Mouse (Mus musculus) heart, postnatal 0 days (tissue): Measurements from ENCODE around the gene Fam102a. TPM values are rescaled to one million over a fixed set of nuclear protein-coding genes. Genes with fewer than 3 reads are reported as not detected.

ENCODE experiments used
- ATAC-seq: fragments of 200-750 bp; cut with Nextera tagmentation; 2 replicates; pipeline ENCODE4 v1.8.0; 2017; ENCODE audit warnings: low read depth, moderate number of reproducible peaks, moderate library complexity; ENCODE audit not compliant: insufficient read depth
- DNase-seq: peaks from one replicate; pipeline ENCODE4 v3.0.0-alpha.2; 2016; ENCODE audit warnings: low spot score
- H3K27ac ChIP-seq: fragments of 300-500 bp; sonication (generic); 2 replicates; pipeline ENCODE4 v1.5.1; 2014; ENCODE audit warnings: low read depth, mild to moderate bottlenecking
- H3K27me3 ChIP-seq: fragments of 300-500 bp; sonication (generic); 2 replicates; pipeline ENCODE4 v1.6.1; 2014; ENCODE audit warnings: low read length, mixed read lengths; ENCODE audit not compliant: control insufficient read depth, insufficient read depth
- H3K36me3 ChIP-seq: fragments of 300-500 bp; sonication (generic); replicated peaks from 2 replicates; pipeline ENCODE4 v1.6.1; 2014; ENCODE audit warnings: low read length, mixed read lengths; ENCODE audit not compliant: control insufficient read depth, insufficient read depth
- H3K4me1 ChIP-seq: fragments of 300-500 bp; sonication (generic); 2 replicates; pipeline ENCODE4 v1.6.1; 2014; ENCODE audit warnings: antibody characterized with exemption; ENCODE audit not compliant: control insufficient read depth, insufficient read depth
- H3K4me2 ChIP-seq: fragments of 300-500 bp; sonication (generic); 2 replicates; pipeline ENCODE4 v1.6.1; 2014; ENCODE audit warnings: low read depth, mild to moderate bottlenecking, low read length, moderate library complexity
- H3K4me3 ChIP-seq: fragments of 300-500 bp; sonication (generic); 2 replicates; pipeline ENCODE4 v1.5.1; 2014; ENCODE audit warnings: low read depth, low read length
- H3K9ac ChIP-seq: fragments of 300-500 bp; sonication (generic); replicated peaks from 2 replicates; pipeline ENCODE4 v1.6.1; 2014; ENCODE audit warnings: low read depth, low read length, mixed read lengths
- H3K9me3 ChIP-seq: fragments of 300-500 bp; sonication (generic); replicated peaks from 2 replicates; pipeline ENCODE4 v1.6.1; 2016; ENCODE audit warnings: low read length; ENCODE audit not compliant: control insufficient read depth
- CTCF ChIP-seq: IDR thresholded peaks from 2 replicates; pipeline ENCODE4 v1.5.1; 2016; ENCODE audit warnings: antibody characterized with exemption, control low read depth, low read depth
- EP300 ChIP-seq: IDR thresholded peaks from 2 replicates; pipeline ENCODE4 v1.6.1; 2016; ENCODE audit warnings: antibody characterized with exemption, low read depth
- WGBS: fragments of 180-500 bp; shearing (Covaris S2); extraction: QIAGEN DNeasy Blood & Tissue Kit; methylation state at CpG from one replicate; pipeline ENCODE4 v1.1.7; 2014; 5-methylcytosine and 5-hydroxymethylcytosine counted together
- polyA plus RNA-seq: library from polyadenylated mRNA; unstranded; fragments of >200 nt; fragmentation: Nextera tagmentation; extraction: Ambion mirVana; gene quantifications from 2 replicates; pipeline ENCODE4 v1.2.1, GENCODE M21; 2015
- total RNA-seq: library from RNA; depleted of rRNA; stranded (reverse); fragments of >200 nt; gene quantifications from 2 replicates; pipeline ENCODE4 v1.2.3, GENCODE M21; 2014; ENCODE audit warnings: low replicate concordance

Gene Fam102a
- total and polyA plus RNA-seq, 2 experiments from 2014 or later: 2.8 to 12.3 TPM

GRCm38 (mm10) chr2:32570698-32571494 lies 35.8 kb downstream of the Fam102a start, which contains the start of gene Dpm2:
TSS of gene Dpm2 (plus strand) at chr2:32570858.
- DNase-seq: peak; percentile 94
- Histone ChIP-seq H3K4me2 (peak within 1 kb of the TSS; percentile 93), H3K4me1 (peaks cover 22% of the 10 kb centered on the region; the same call in 1 of the 2 replicates), H3K9me3 (no peaks in the 10 kb centered on the region), H3K27ac (peak within 1 kb of the TSS; percentile 57), H3K9ac (peak within 1 kb of the TSS; percentile 76), H3K36me3 (peaks cover 36% of the 10 kb centered on the region), H3K4me3 (peak within 1 kb of the TSS; percentile 68), H3K27me3 (peaks cover 9% of the 10 kb centered on the region)
- peak; percentile 77 for ATAC-seq
- TF ChIP-seq EP300 (no peak), CTCF (no peak)
- under 1% methylated on average over 36 of the region's 36 CpGs for WGBS

GRCm38 (mm10) chr2:32572196-32572595 lies 37.1 kb downstream of the Fam102a start:
- 86% methylated on average over 11 of the region's 11 CpGs for WGBS

GRCm38 (mm10) chr2:32574497-32574896 lies 39.4 kb downstream of the Fam102a start, which contains the start of gene Pip5kl1:
TSS of gene Pip5kl1 (plus strand) at chr2:32574797.
- Histone ChIP-seq H3K4me2 (peak within 1 kb of the TSS; percentile 52), H3K27ac (no peak within 1 kb of the TSS), H3K4me3 (peak within 1 kb of the TSS; percentile 19; the same call in 1 of the 2 replicates), H3K9ac (no peak within 1 kb of the TSS), H3K9me3 (no peaks in the 10 kb centered on the region), H3K27me3 (peaks cover 11% of the 10 kb centered on the region), H3K4me1 (peaks cover 18% of the 10 kb centered on the region; the same call in 1 of the 2 replicates), H3K36me3 (peaks cover 15% of the 10 kb centered on the region; the same call in 1 of the 2 replicates)
- TF ChIP-seq EP300 (no peak), CTCF (no peak)
- DNase-seq: no peak
- no peak for ATAC-seq
- 68% methylated on average over 6 of the region's 6 CpGs for WGBS

More at GRCm38 (mm10) chr2:32572196-32572595, 37.1 kb downstream of the Fam102a start:
- H3K27ac ChIP-seq: no peak overlapping the region
- peaks cover 9% of the 10 kb centered on the region for H3K27me3 ChIP-seq
- H3K9ac ChIP-seq: no peak overlapping the region
- TF ChIP-seq EP300 (no peak), CTCF (no peak)
- no peak overlapping the region for H3K4me2 ChIP-seq
- ATAC-seq (no peak), DNase-seq (no peak)
- H3K4me1 ChIP-seq: peaks cover 22% of the 10 kb centered on the region; the same call in 1 of the 2 replicates
- H3K4me3 ChIP-seq: no peak overlapping the region
- peaks cover 31% of the 10 kb centered on the region for H3K36me3 ChIP-seq
- H3K9me3 ChIP-seq: no peaks in the 10 kb centered on the region

- WGBS: 1% methylated on average over 26 of the region's 26 CpGs
- Histone ChIP-seq H3K9me3 (no peaks in the 10 kb centered on the region), H3K27me3 (peaks cover 16% of the 10 kb centered on the region), H3K4me3 (peak overlapping the region; percentile 19; the same call in 1 of the 2 replicates), H3K36me3 (peaks cover 15% of the 10 kb centered on the region; the same call in 1 of the 2 replicates), H3K4me2 (peak overlapping the region; percentile 52), H3K9ac (no peak overlapping the region), H3K27ac (no peak overlapping the region), H3K4me1 (peaks cover 16% of the 10 kb centered on the region; the same call in 1 of the 2 replicates)
- DNase-seq (peak; percentile 23), ATAC-seq (peak; percentile 22; the same call in 1 of the 2 replicates)
- TF ChIP-seq CTCF (peak; percentile 66), EP300 (no peak)
Observed at GRCm38 (mm10) chr2:32574901-32575585, 39.9 kb downstream of the Fam102a start.

GRCm38 (mm10) chr2:32575586-32576160 lies 40.5 kb downstream of the Fam102a start, which contains the start of gene 9430097D07Rik:
TSS of gene 9430097D07Rik (minus strand) at chr2:32575684.
- Histone ChIP-seq H3K27me3 (peaks cover 19% of the 10 kb centered on the region), H3K9ac (no peak within 1 kb of the TSS), H3K27ac (no peak within 1 kb of the TSS), H3K36me3 (peaks cover 15% of the 10 kb centered on the region; the same call in 1 of the 2 replicates), H3K4me3 (peak within 1 kb of the TSS; percentile 19; the same call in 1 of the 2 replicates), H3K9me3 (no peaks in the 10 kb centered on the region), H3K4me1 (peaks cover 11% of the 10 kb centered on the region; the same call in 1 of the 2 replicates), H3K4me2 (peak within 1 kb of the TSS; percentile 52)
- TF ChIP-seq EP300 (no peak), CTCF (no peak)
- ATAC-seq: no peak
- 10% methylated on average over 28 of the region's 28 CpGs for WGBS
- DNase-seq: no peak
